Comparison of ENCODE assay signal across 8 mouse cellular contexts in genomic region chr10:63025016-63025415, GRCm38 (mm10). TPM values are rescaled to one million over a fixed set of nuclear protein-coding genes. Genes with fewer than 3 reads are reported as not detected.
DNase-seq lines count a peak whose midpoint lies in the region; ATAC-seq lines count a peak whose summit lies in the region.

No protein-coding gene starts in this region.

- no peaks in the 10 kb centered on the region for H3K27me3 ChIP-seq in neural tube, embryonic 11.5 days (ENCODE audit: control insufficient read depth, insufficient read depth, low read length)
- no peaks in the 10 kb centered on the region for H3K27me3 ChIP-seq in embryonic facial prominence, embryonic 15.5 days
- H3K27me3 ChIP-seq in liver, embryonic 11.5 days (replicated peaks; ENCODE audit: control insufficient read depth, insufficient read depth, low read length), result no peaks in the 10 kb centered on the region
- H3K27me3 ChIP-seq in stomach, embryonic 14.5 days (ENCODE audit: control insufficient read depth, insufficient read depth, low read length), result no peaks in the 10 kb centered on the region

- H3K4me1 ChIP-seq in neural tube, embryonic 11.5 days (ENCODE audit: control insufficient read depth, insufficient read depth, low read length), result peaks cover 28% of the 10 kb centered on the region
- H3K4me1 ChIP-seq in embryonic facial prominence, embryonic 15.5 days, result peaks cover 34% of the 10 kb centered on the region
- peaks cover 15% of the 10 kb centered on the region for H3K4me1 ChIP-seq in liver, embryonic 11.5 days (replicated peaks; ENCODE audit: control insufficient read depth, insufficient read depth, low read length)
- H3K4me1 ChIP-seq in stomach, embryonic 14.5 days (ENCODE audit: control insufficient read depth, insufficient read depth, low read length), result peaks cover 15% of the 10 kb centered on the region

- H3K9me3 ChIP-seq in neural tube, embryonic 11.5 days (ENCODE audit: control insufficient read depth, low read length), result no peaks in the 10 kb centered on the region
- no peaks in the 10 kb centered on the region for H3K9me3 ChIP-seq in embryonic facial prominence, embryonic 15.5 days (replicated peaks)
- no peaks in the 10 kb centered on the region for H3K9me3 ChIP-seq in liver, embryonic 11.5 days (ENCODE audit: control insufficient read depth, low read length)
- no peaks in the 10 kb centered on the region for H3K9me3 ChIP-seq in stomach, embryonic 14.5 days (ENCODE audit: control insufficient read depth, low read depth, low read length)

- WGBS in neural tube, embryonic 11.5 days, result 38% methylated on average over 2 of the region's 2 CpGs
- 35% methylated on average over 2 of the region's 2 CpGs for WGBS in embryonic facial prominence, embryonic 15.5 days
- 43% methylated on average over 2 of the region's 2 CpGs for WGBS in liver, embryonic 11.5 days
- 27% methylated on average over 2 of the region's 2 CpGs for WGBS in stomach, embryonic 14.5 days

- peak overlapping the region; percentile 96 for H3K9ac ChIP-seq in neural tube, embryonic 11.5 days (ENCODE audit: low read length)
- H3K9ac ChIP-seq in embryonic facial prominence, embryonic 15.5 days, result no peak overlapping the region; the same call in 1 of the 2 replicates
- H3K9ac ChIP-seq in liver, embryonic 11.5 days (ENCODE audit: low read depth, low read length), result peak overlapping the region; percentile 99
- peak overlapping the region; percentile 45; the same call in 1 of the 2 replicates for H3K9ac ChIP-seq in stomach, embryonic 14.5 days (replicated peaks; ENCODE audit: low read depth, low read length)

- H3K4me2 ChIP-seq in neural tube, embryonic 11.5 days (ENCODE audit: low read depth), result peak overlapping the region; percentile 47
- peak overlapping the region; percentile 63 for H3K4me2 ChIP-seq in embryonic facial prominence, embryonic 15.5 days (replicated peaks)
- peak overlapping the region; percentile 73 for H3K4me2 ChIP-seq in liver, embryonic 11.5 days
- peak overlapping the region; percentile 48 for H3K4me2 ChIP-seq in stomach, embryonic 14.5 days (replicated peaks; ENCODE audit: low read depth, low read length)

- peak overlapping the region; percentile 78 for H3K4me3 ChIP-seq in neural tube, embryonic 11.5 days (ENCODE audit: low read depth, low read length)
- H3K4me3 ChIP-seq in embryonic facial prominence, embryonic 15.5 days (replicated peaks), result peak overlapping the region; percentile 74
- peak overlapping the region; percentile 91 for H3K4me3 ChIP-seq in liver, embryonic 11.5 days (ENCODE audit: low read depth, low read length)
- H3K4me3 ChIP-seq in stomach, embryonic 14.5 days (ENCODE audit: low read depth, low read length), result peak overlapping the region; percentile 86

- ATAC-seq in neural tube, embryonic 11.5 days (ENCODE audit: insufficient read depth, low FRiP score, low TSS enrichment), result no peak
- no peak for ATAC-seq in embryonic facial prominence, embryonic 15.5 days (ENCODE audit: insufficient number of reproducible peaks, low FRiP score, low TSS enrichment, low read depth)
- ATAC-seq in liver, embryonic 11.5 days (replicated peaks; ENCODE audit: low FRiP score), result no peak
- no peak for ATAC-seq in stomach, embryonic 14.5 days (ENCODE audit: insufficient number of reproducible peaks, insufficient read depth, low FRiP score, low read depth)

- H3K36me3 ChIP-seq in neural tube, embryonic 11.5 days (ENCODE audit: control insufficient read depth, insufficient read depth, low read length), result no peaks in the 10 kb centered on the region
- H3K36me3 ChIP-seq in embryonic facial prominence, embryonic 15.5 days, result no peaks in the 10 kb centered on the region
- H3K36me3 ChIP-seq in liver, embryonic 11.5 days (ENCODE audit: control insufficient read depth, insufficient read depth, low read length), result no peaks in the 10 kb centered on the region
- H3K36me3 ChIP-seq in stomach, embryonic 14.5 days (ENCODE audit: control insufficient read depth, insufficient read depth, low read length), result no peaks in the 10 kb centered on the region

- peak; percentile 26 for DNase-seq in neural tube, embryonic 11.5 days (ENCODE audit: low spot score)
- no peak for DNase-seq in neural tube, embryonic 10.5 days (ENCODE audit: extremely low spot score, low spot score)
- no peak for DNase-seq in liver, embryonic 11.5 days (ENCODE audit: low spot score)
- DNase-seq in gastrocnemius, adult 18-20 months (ENCODE audit: low spot score), result no peak
- no peak for DNase-seq in thymus, postnatal 0 days (ENCODE audit: low spot score)
- no peak for DNase-seq in frontal cortex, postnatal 36 days (ENCODE audit: low spot score in 2 of 2)

- H3K27ac ChIP-seq in neural tube, embryonic 11.5 days (ENCODE audit: low read depth, low read length), result peak overlapping the region; percentile 100
- peak overlapping the region; percentile 100 for H3K27ac ChIP-seq in embryonic facial prominence, embryonic 15.5 days (replicated peaks)
- peak overlapping the region; percentile 99 for H3K27ac ChIP-seq in liver, embryonic 11.5 days (ENCODE audit: low read depth, low read length)
- H3K27ac ChIP-seq in stomach, embryonic 14.5 days (ENCODE audit: low read length), result peak overlapping the region; percentile 99

RNA-seq across cellular contexts. Expression of gene Pbld2, which starts 0.9 kb away (rescaled TPM):
- 0.55 and 1.4 TPM in 2 replicates for polyA plus RNA-seq in neural tube, embryonic 11.5 days (2014; fragmentation: Nextera tagmentation; extraction: Ambion mirVana)
- polyA plus RNA-seq in embryonic facial prominence, embryonic 15.5 days (2015; fragmentation: Nextera tagmentation; extraction: Ambion mirVana), result 0.62 and 1.3 TPM in 2 replicates
- 0.73 and 1.2 TPM in 2 replicates for polyA plus RNA-seq in liver, embryonic 11.5 days (2014; fragmentation: Nextera tagmentation; extraction: Ambion mirVana)
- polyA plus RNA-seq in stomach, embryonic 14.5 days (2014; fragmentation: Nextera tagmentation; extraction: Ambion mirVana), result 1.6 and 2.1 TPM in 2 replicates
- 1 to 10 TPM; 3.4 to 3.7 TPM for total RNA-seq in gastrocnemius, adult 18-20 months (2021)
- polyA plus RNA-seq in thymus, postnatal 0 days (2015; fragmentation: Nextera tagmentation; extraction: Ambion mirVana), result 1.0 TPM in 2 replicates

RNA-seq across cellular contexts. Expression of gene Hnrnph3, which starts 1.0 kb away (rescaled TPM):
- 147 and 159 TPM in 2 replicates for polyA plus RNA-seq in neural tube, embryonic 11.5 days (2014; fragmentation: Nextera tagmentation; extraction: Ambion mirVana)
- 96.3 and 100 TPM in 2 replicates for polyA plus RNA-seq in embryonic facial prominence, embryonic 15.5 days (2015; fragmentation: Nextera tagmentation; extraction: Ambion mirVana)
- 52.6 and 57.1 TPM in 2 replicates for polyA plus RNA-seq in liver, embryonic 11.5 days (2014; fragmentation: Nextera tagmentation; extraction: Ambion mirVana)
- polyA plus RNA-seq in stomach, embryonic 14.5 days (2014; fragmentation: Nextera tagmentation; extraction: Ambion mirVana), result 75.0 and 75.8 TPM in 2 replicates
- total RNA-seq in gastrocnemius, adult 18-20 months (2021), result 10 to 100 TPM; 14.6 to 24.2 TPM
- 51.0 and 53.6 TPM in 2 replicates for polyA plus RNA-seq in thymus, postnatal 0 days (2015; fragmentation: Nextera tagmentation; extraction: Ambion mirVana)

RNA-seq across cellular contexts. Expression of gene Pbld1, which starts 34.9 kb away (rescaled TPM):
- 0.99 and 1.4 TPM in 2 replicates for polyA plus RNA-seq in neural tube, embryonic 11.5 days (2014; fragmentation: Nextera tagmentation; extraction: Ambion mirVana)
- polyA plus RNA-seq in embryonic facial prominence, embryonic 15.5 days (2015; fragmentation: Nextera tagmentation; extraction: Ambion mirVana), result 1.1 and 1.3 TPM in 2 replicates
- polyA plus RNA-seq in liver, embryonic 11.5 days (2014; fragmentation: Nextera tagmentation; extraction: Ambion mirVana), result 1.9 and 2.5 TPM in 2 replicates
- 1.2 and 1.5 TPM in 2 replicates for polyA plus RNA-seq in stomach, embryonic 14.5 days (2014; fragmentation: Nextera tagmentation; extraction: Ambion mirVana)
- total RNA-seq in gastrocnemius, adult 18-20 months (2021), result 1 to 10 TPM in 1 of 2 experiments, under 1 TPM in 1; 0.73 to 1.1 TPM
- 0.44 and 0.55 TPM in 2 replicates for polyA plus RNA-seq in thymus, postnatal 0 days (2015; fragmentation: Nextera tagmentation; extraction: Ambion mirVana)

RNA-seq across cellular contexts. Expression of gene Rufy2, which starts 45.0 kb away (rescaled TPM):
- polyA plus RNA-seq in neural tube, embryonic 11.5 days (2014; fragmentation: Nextera tagmentation; extraction: Ambion mirVana), result 20.1 and 22.7 TPM in 2 replicates
- polyA plus RNA-seq in embryonic facial prominence, embryonic 15.5 days (2015; fragmentation: Nextera tagmentation; extraction: Ambion mirVana), result 26.8 and 31.0 TPM in 2 replicates
- 5.7 and 9.8 TPM in 2 replicates for polyA plus RNA-seq in liver, embryonic 11.5 days (2014; fragmentation: Nextera tagmentation; extraction: Ambion mirVana)
- 28.0 and 32.4 TPM in 2 replicates for polyA plus RNA-seq in stomach, embryonic 14.5 days (2014; fragmentation: Nextera tagmentation; extraction: Ambion mirVana)
- total RNA-seq in gastrocnemius, adult 18-20 months (2021), result 1 to 10 TPM; 4.1 to 4.9 TPM
- polyA plus RNA-seq in thymus, postnatal 0 days (2015; fragmentation: Nextera tagmentation; extraction: Ambion mirVana), result 17.4 and 23.1 TPM in 2 replicates
